Mouse (Mus musculus) hindbrain, embryonic 13.5 days (tissue): Measurements from ENCODE around the gene Flt3l. TPM values are rescaled to one million over a fixed set of nuclear protein-coding genes. Genes with fewer than 3 reads are reported as not detected.

Experiments used
- ATAC-seq: fragments of 200-750 bp; cut with Nextera tagmentation; 2 replicates; pipeline ENCODE4 v1.8.0; 2017; ENCODE audit warnings: moderate TSS enrichment; ENCODE audit not compliant: low FRiP score
- H3K27ac ChIP-seq: fragments of 300-500 bp; sonication (generic); 2 replicates; pipeline ENCODE4 v1.5.1; 2015; ENCODE audit warnings: inconsistent platforms, mild to moderate bottlenecking, moderate library complexity
- H3K27me3 ChIP-seq: fragments of 300-500 bp; sonication (generic); 2 replicates; pipeline ENCODE4 v1.6.1; 2015; ENCODE audit warnings: mild to moderate bottlenecking, inconsistent platforms
- H3K36me3 ChIP-seq: fragments of 300-500 bp; sonication (generic); 2 replicates; pipeline ENCODE4 v1.6.1; 2015; ENCODE audit warnings: mild to moderate bottlenecking, inconsistent platforms
- H3K4me1 ChIP-seq: fragments of 300-500 bp; sonication (generic); replicated peaks from 2 replicates; pipeline ENCODE4 v1.6.1; 2015; ENCODE audit warnings: inconsistent platforms
- H3K4me2 ChIP-seq: fragments of 300-500 bp; sonication (generic); 2 replicates; pipeline ENCODE4 v1.6.1; 2015; ENCODE audit warnings: inconsistent platforms, mild to moderate bottlenecking, moderate library complexity
- H3K4me3 ChIP-seq: fragments of 300-500 bp; sonication (generic); 2 replicates; pipeline ENCODE4 v1.5.1; 2015; ENCODE audit warnings: mild to moderate bottlenecking, inconsistent platforms
- H3K9ac ChIP-seq: fragments of 300-500 bp; sonication (generic); 2 replicates; pipeline ENCODE4 v1.6.1; 2015; ENCODE audit warnings: mild to moderate bottlenecking, inconsistent platforms
- H3K9me3 ChIP-seq: fragments of 300-500 bp; sonication (generic); 2 replicates; pipeline ENCODE4 v1.6.1; 2016; ENCODE audit warnings: inconsistent platforms
- WGBS: fragments of 180-500 bp; shearing (Covaris S2); methylation state at CpG from one replicate; pipeline ENCODE4 v1.1.7; 2015; 5-methylcytosine and 5-hydroxymethylcytosine counted together
- polyA plus RNA-seq: library from polyadenylated mRNA; unstranded; fragments of >200 nt; fragmentation: Nextera tagmentation; extraction: Ambion mirVana; gene quantifications from 2 replicates; pipeline ENCODE4 v1.2.1, GENCODE M21; 2015

Flt3l gene
- polyA plus RNA-seq: 1.4 and 1.6 TPM in 2 replicates

GRCm38 (mm10) chr7:45135993-45136567 lies at the start of gene Flt3l, which contains the start of gene Gm45713:
Flt3l (minus strand) TSS chr7:45136432.
Gm45713 (minus strand) TSS chr7:45136231.
- H3K9me3 ChIP-seq: no peaks in the 10 kb centered on the region
- peak within 1 kb of the TSS; percentile 58 for H3K4me2 ChIP-seq
- peak; percentile 78 for ATAC-seq
- H3K9ac ChIP-seq: peak within 1 kb of the TSS; percentile 62
- H3K27me3 ChIP-seq: peaks cover 35% of the 10 kb centered on the region
- 3% methylated on average over 28 of the region's 29 CpGs for WGBS
- no peak within 1 kb of the TSS for H3K27ac ChIP-seq
- H3K4me1 ChIP-seq: peaks cover 12% of the 10 kb centered on the region
- H3K4me3 ChIP-seq: peak within 1 kb of the TSS; percentile 39
- H3K36me3 ChIP-seq: no peaks in the 10 kb centered on the region

GRCm38 (mm10) chr7:45185921-45186320 lies 49.7 kb upstream of the Flt3l start:
- 72% methylated on average over 7 of the region's 7 CpGs for WGBS
- Histone ChIP-seq H3K9ac (no peak overlapping the region), H3K27me3 (peaks cover 95% of the 10 kb centered on the region), H3K4me3 (no peak overlapping the region), H3K4me2 (no peak overlapping the region), H3K4me1 (peaks cover 28% of the 10 kb centered on the region), H3K27ac (no peak overlapping the region), H3K36me3 (no peaks in the 10 kb centered on the region), H3K9me3 (no peaks in the 10 kb centered on the region)
- ATAC-seq: no peak

GRCm38 (mm10) chr7:45183672-45184071 lies 47.4 kb upstream of the Flt3l start:
- Histone ChIP-seq H3K9ac (no peak overlapping the region; the same call in 1 of the 2 replicates), H3K4me2 (no peak overlapping the region), H3K4me1 (peaks cover 29% of the 10 kb centered on the region), H3K4me3 (no peak overlapping the region), H3K9me3 (no peaks in the 10 kb centered on the region), H3K36me3 (no peaks in the 10 kb centered on the region), H3K27me3 (peaks cover 97% of the 10 kb centered on the region), H3K27ac (no peak overlapping the region)
- 74% methylated on average over 7 of the region's 7 CpGs for WGBS
- no peak for ATAC-seq

- Histone ChIP-seq H3K27me3 (peaks cover 97% of the 10 kb centered on the region), H3K36me3 (no peaks in the 10 kb centered on the region), H3K4me2 (peak overlapping the region; percentile 56), H3K4me1 (peaks cover 29% of the 10 kb centered on the region), H3K9me3 (no peaks in the 10 kb centered on the region), H3K9ac (peak overlapping the region; percentile 49; the same call in 1 of the 2 replicates), H3K4me3 (peak overlapping the region; percentile 32), H3K27ac (no peak overlapping the region)
- ATAC-seq: no peak
- 24% methylated on average over 11 of the region's 11 CpGs for WGBS
Observed at GRCm38 (mm10) chr7:45182606-45183005, 46.4 kb upstream of the Flt3l start.

- peaks cover 29% of the 10 kb centered on the region for H3K4me1 ChIP-seq
- under 1% methylated on average over 34 of the region's 34 CpGs for WGBS
- peak; percentile 84 for ATAC-seq
- peak overlapping the region; percentile 32 for H3K4me3 ChIP-seq
- H3K9me3 ChIP-seq: no peaks in the 10 kb centered on the region
- H3K36me3 ChIP-seq: no peaks in the 10 kb centered on the region
- H3K27me3 ChIP-seq: peaks cover 100% of the 10 kb centered on the region
- H3K27ac ChIP-seq: no peak overlapping the region
- H3K9ac ChIP-seq: peak overlapping the region; percentile 49; the same call in 1 of the 2 replicates
- H3K4me2 ChIP-seq: peak overlapping the region; percentile 56
Observed at GRCm38 (mm10) chr7:45182199-45182601, 46.0 kb upstream of the Flt3l start.

- H3K4me3 ChIP-seq: peak overlapping the region; percentile 32
- H3K36me3 ChIP-seq: no peaks in the 10 kb centered on the region
- WGBS: 3% methylated on average over 22 of the region's 35 CpGs
- no peaks in the 10 kb centered on the region for H3K9me3 ChIP-seq
- H3K9ac ChIP-seq: peak overlapping the region; percentile 46
- peaks cover 29% of the 10 kb centered on the region for H3K4me1 ChIP-seq
- peak overlapping the region; percentile 56 for H3K4me2 ChIP-seq
- peaks cover 100% of the 10 kb centered on the region for H3K27me3 ChIP-seq
- no peak for ATAC-seq
- no peak overlapping the region for H3K27ac ChIP-seq
Observed at GRCm38 (mm10) chr7:45181540-45181939, 45.3 kb upstream of the Flt3l start.

- Histone ChIP-seq H3K36me3 (no peaks in the 10 kb centered on the region), H3K9ac (peak within 1 kb of the TSS; percentile 46), H3K4me3 (peak within 1 kb of the TSS; percentile 32), H3K27me3 (peaks cover 100% of the 10 kb centered on the region), H3K27ac (no peak within 1 kb of the TSS), H3K4me2 (peak within 1 kb of the TSS; percentile 56), H3K4me1 (peaks cover 35% of the 10 kb centered on the region), H3K9me3 (no peaks in the 10 kb centered on the region)
- WGBS: 22% methylated on average over 20 of the region's 20 CpGs
- no peak for ATAC-seq
Observed at GRCm38 (mm10) chr7:45180896-45181477, 44.8 kb upstream of the Flt3l start, which contains the start of gene Pth2. Pth2 (plus strand) TSS chr7:45180995.

GRCm38 (mm10) chr7:45179469-45179868 lies 43.2 kb upstream of the Flt3l start, which contains the start of gene Gfy:
Gfy (minus strand) TSS chr7:45179569.
- WGBS: 26% methylated on average over 7 of the region's 7 CpGs
- Histone ChIP-seq H3K27ac (no peak within 1 kb of the TSS), H3K27me3 (peaks cover 100% of the 10 kb centered on the region), H3K4me1 (peaks cover 34% of the 10 kb centered on the region), H3K9ac (no peak within 1 kb of the TSS), H3K9me3 (no peaks in the 10 kb centered on the region), H3K4me3 (no peak within 1 kb of the TSS), H3K36me3 (no peaks in the 10 kb centered on the region), H3K4me2 (no peak within 1 kb of the TSS)
- ATAC-seq: no peak

- 23% methylated on average over 7 of the region's 7 CpGs for WGBS
- H3K4me3 ChIP-seq: no peak overlapping the region
Observed at GRCm38 (mm10) chr7:45178550-45178949, 42.3 kb upstream of the Flt3l start.

GRCm38 (mm10) chr7:45176356-45176755 lies 40.1 kb upstream of the Flt3l start:
- ATAC-seq: no peak
- peak overlapping the region; percentile 39; the same call in 1 of the 2 replicates for H3K9ac ChIP-seq
- no peaks in the 10 kb centered on the region for H3K36me3 ChIP-seq
- H3K4me3 ChIP-seq: peak overlapping the region; percentile 17
- WGBS: 3% methylated on average over 30 of the region's 31 CpGs
- peak overlapping the region; percentile 31 for H3K4me2 ChIP-seq
- H3K27ac ChIP-seq: no peak overlapping the region
- peaks cover 22% of the 10 kb centered on the region for H3K4me1 ChIP-seq
- peaks cover 97% of the 10 kb centered on the region for H3K27me3 ChIP-seq
- H3K9me3 ChIP-seq: no peaks in the 10 kb centered on the region

More at GRCm38 (mm10) chr7:45178550-45178949, 42.3 kb upstream of the Flt3l start:
- no peak for ATAC-seq
- Histone ChIP-seq H3K27me3 (peaks cover 98% of the 10 kb centered on the region), H3K36me3 (no peaks in the 10 kb centered on the region), H3K27ac (no peak overlapping the region), H3K4me1 (peaks cover 35% of the 10 kb centered on the region), H3K4me2 (no peak overlapping the region), H3K9ac (no peak overlapping the region), H3K9me3 (no peaks in the 10 kb centered on the region)

- Histone ChIP-seq H3K27ac (no peak overlapping the region), H3K4me1 (peaks cover 18% of the 10 kb centered on the region), H3K27me3 (peaks cover 97% of the 10 kb centered on the region), H3K9ac (0 out of 2 replicates have a peak overlapping the region, but pooled peaks have one; percentile 39), H3K36me3 (no peaks in the 10 kb centered on the region), H3K4me2 (peak overlapping the region; percentile 31), H3K9me3 (no peaks in the 10 kb centered on the region), H3K4me3 (peak overlapping the region; percentile 17)
- ATAC-seq: no peak
- WGBS: 1% methylated on average over 23 of the region's 23 CpGs
Observed at GRCm38 (mm10) chr7:45175929-45176328, 39.7 kb upstream of the Flt3l start.

- Histone ChIP-seq H3K4me1 (peaks cover 17% of the 10 kb centered on the region), H3K27ac (no peak overlapping the region), H3K4me2 (no peak overlapping the region), H3K9ac (no peak overlapping the region), H3K36me3 (no peaks in the 10 kb centered on the region), H3K27me3 (peaks cover 97% of the 10 kb centered on the region), H3K4me3 (no peak overlapping the region), H3K9me3 (no peaks in the 10 kb centered on the region)
- WGBS: 2% methylated on average over 13 of the region's 13 CpGs
- no peak for ATAC-seq
Observed at GRCm38 (mm10) chr7:45175398-45175797, 39.2 kb upstream of the Flt3l start.
